Mouse (Mus musculus): ENCODE data around the gene Gm13277. TPM values are rescaled to one million over a fixed set of nuclear protein-coding genes. Genes with fewer than 3 reads are reported as not detected.
A peak's percentile ranks its signal among the peaks of the same experiment; 100 is the strongest.
"Not testable (repeated sequence)": the region's sequence is repeated elsewhere in the genome, so short reads cannot be mapped to it uniquely, and the experiment has no call there.

Gm13277 gene
- not detected for total RNA-seq (2022)

DNA sequence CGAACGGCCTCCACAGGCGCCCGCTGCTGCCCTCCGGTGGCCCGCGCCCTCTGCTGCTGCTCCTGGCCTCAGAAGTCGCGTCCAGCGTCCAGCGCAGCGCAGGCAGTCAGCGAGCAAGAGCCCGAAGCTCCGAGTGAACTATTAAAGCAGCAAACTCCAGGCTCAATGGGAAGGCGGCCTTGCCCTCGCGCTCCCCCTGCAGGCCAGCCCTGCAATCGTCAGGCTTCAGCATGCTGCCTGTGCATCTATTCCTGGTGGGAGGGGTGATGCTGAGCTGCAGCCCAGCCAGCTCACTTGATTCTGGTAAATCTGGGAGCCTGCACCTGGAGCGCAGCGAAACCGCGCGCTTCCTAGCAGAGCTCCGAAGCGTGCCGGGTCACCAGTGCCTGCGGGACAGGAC lies at the start of gene Gm13277:
Gene Gm13277 (plus strand): TSS at position 231 of the 400 bp plus-strand sequence.
- DNase-seq, result peak; percentile 65

DNA sequence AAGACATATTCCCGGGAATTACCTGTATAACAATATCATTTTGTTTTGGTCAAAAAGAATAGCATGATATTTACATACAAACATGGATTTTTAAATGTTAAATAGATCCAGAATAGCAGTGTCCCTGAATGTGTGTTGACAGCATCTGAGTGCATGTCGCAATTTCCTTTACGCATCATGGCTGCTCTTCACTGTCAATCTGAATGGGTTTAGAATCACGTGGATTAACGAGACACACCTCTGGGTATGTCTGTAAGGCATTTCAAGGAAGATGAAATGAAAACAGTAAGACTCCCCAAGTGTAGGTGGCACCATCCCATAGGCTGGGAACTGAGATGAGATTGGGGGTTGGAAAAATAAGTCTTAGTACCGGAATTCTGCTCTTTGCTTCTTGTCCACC lies 49.4 kb upstream of the Gm13277 start:
- no peak for DNase-seq

DNA sequence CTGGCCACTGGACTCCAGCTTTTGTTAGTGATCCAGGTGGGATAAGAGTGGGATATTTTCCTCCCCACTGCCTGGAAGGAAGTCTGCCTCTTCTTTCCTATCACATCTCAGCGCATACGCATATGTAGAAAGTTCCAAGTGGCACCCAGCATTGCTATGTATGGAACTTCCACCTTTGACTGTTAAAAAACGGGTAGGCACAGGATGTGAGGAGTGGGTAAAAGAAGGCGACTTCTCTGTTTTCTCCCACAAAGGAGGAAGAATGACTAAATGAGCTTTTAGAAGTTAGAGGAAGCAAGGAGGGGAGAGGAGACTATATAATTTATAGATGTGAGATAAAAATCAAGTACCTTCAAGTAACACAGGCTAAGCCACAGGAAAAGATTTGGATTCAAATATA lies 47.0 kb upstream of the Gm13277 start:
- DNase-seq, result no peak

DNA sequence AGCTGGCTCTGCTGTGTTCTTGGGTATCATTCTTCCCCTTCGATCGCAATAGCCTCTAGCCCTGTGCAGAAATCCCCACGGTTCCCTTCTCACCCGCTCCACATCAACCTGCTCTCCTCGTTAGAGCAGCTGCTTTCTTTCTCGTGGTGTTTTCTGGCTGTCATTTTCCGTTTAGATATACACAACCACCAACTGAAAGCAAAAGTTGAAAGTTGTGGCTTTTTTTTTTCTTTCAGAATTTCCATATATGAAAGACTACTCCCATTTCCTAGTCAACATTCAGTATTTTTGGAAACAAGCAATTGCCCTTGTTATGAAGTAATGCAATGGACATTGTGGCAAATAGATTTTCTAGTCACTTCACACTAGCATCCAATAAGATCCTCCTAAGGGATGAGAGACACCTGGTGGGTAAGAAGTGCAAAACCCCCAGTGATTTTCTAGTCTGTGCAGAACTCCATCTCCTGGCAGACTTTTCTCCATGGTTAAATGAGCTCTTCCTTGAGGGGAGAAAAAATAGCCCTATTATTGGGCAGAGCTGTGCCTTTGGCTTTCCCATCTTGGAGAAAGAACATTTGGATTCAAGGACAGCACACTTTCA lies 45.6 kb upstream of the Gm13277 start:
- DNase-seq, result no peak

DNA sequence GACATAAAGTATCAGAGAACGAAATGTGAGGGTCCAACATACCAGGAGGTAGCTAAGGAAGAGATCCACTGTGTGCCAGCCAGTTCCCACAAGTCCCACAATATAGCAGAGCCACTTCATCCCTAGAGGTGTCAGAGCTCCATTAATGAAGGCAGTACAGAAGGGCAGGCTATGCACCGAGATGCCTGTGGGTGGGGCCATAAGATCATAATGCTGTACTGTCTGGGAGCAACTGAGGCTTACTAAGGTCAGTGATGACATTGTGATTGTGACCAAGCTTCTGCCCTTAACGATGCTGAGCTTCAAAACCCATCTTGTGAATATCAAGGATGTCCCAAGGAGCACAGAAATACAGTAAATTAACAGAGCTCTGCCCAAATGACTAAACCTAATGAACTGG lies 44.2 kb upstream of the Gm13277 start:
- DNase-seq, result no peak

DNA sequence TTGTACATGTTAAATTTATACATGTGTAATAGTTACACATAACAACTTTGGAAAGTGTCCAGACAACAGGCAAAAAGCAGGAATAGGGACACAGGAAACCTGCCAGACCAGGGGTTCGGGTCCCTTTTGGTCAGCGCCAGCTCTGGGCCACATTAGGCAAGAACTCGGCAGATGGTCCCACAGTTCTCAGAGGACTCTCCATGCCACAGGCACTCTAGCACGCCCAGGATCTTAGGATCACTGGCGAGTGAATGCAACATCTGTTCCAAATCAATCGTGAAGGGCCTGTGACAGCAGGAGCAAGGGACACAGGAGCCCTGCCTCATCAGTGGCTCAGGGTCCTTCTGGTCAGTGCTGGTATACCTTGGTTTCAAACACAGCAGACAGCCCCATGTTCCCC lies 38.5 kb upstream of the Gm13277 start:
- DNase-seq, result no peak

DNA sequence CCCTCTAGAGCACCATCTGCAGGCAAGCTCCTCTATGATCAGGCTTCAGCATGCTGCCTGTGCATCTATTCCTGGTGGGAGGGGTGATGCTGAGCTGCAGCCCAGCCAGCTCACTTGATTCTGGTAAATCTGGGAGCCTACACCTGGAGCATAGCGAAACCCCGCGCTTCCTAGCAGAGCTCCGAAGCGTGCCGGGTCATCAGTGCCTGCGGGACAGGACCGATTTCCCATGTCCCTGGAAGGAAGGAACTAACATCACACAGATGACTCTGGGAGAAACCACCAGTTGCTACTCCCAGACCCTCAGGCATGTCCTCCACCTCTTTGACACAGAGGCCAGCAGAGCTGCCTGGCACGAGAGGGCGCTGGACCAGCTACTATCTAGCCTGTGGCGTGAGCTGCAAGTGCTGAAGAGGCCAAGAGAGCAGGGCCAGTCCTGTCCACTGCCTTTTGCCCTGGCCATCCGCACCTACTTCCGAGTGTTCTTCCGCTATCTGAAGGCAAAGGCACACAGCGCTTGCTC lies 33.6 kb upstream of the Gm13277 start, which contains the start of gene Gm13271:
Gene Gm13271 (plus strand): TSS at position 51 of the 523 bp plus-strand sequence.
- DNase-seq, result peak; percentile 75

DNA sequence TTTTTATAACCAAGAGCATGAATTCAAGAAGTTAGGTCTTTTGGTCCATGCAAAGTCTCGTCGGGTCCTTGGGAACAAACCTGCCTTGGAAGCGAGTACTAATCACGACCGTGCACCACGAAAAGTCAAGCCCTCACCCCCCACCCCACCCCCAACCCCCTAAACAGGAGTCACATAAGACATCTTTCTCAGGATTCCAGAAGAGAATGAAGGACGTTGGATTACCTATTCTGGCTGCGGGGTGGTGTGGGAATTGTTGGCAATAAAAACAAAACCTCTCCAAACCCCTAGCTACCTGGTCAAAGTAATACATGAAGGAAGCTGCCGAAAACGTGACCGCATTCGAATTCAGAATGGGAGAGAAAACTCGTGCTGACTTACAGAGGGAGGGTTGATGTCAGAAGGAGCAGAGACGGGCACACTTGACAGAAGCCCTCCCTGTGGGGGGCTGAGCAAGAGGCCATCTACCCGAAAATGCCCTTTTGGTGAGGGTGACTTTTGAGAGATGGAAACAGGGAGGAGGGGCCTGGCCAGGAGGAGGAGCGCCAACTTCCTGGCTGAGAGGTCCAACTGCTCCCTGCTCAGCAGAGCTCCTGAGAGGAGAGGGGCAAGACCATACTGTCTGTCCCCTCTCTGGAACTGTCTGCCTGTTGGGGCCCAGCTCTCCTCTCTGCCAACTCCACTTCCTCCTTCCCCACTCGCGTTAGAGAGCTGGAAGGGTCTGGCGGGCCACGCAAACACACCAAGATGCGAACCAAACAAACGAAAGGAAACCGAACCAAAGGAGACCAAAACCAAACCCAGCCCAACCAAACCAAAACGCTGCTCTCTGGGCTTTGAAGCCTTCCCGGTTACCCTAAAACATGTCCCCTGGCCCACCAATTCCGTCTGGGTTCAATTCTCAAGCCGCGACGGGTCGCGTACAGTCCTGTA lies 31.6 kb upstream of the Gm13277 start:
- DNase-seq, result not testable (repeated sequence)

DNA sequence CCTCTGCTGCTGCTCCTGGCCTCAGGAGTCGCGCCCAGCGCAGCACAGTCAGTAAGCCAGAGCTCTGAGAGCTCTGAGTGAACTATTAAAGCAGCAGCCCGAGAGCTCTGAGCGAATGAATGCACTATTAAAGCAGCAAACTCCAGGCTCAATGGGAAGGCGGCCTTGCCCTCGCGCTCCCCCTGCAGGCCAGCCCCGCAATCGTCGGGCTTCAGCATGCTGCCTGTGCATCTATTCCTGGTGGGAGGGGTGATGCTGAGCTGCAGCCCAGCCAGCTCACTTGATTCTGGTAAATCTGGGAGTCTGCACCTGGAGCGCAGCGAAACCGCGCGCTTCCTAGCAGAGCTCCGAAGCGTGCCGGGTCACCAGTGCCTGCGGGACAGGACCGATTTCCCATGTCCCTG lies 30.8 kb upstream of the Gm13277 start:
- DNase-seq, result peak; percentile 89

DNA sequence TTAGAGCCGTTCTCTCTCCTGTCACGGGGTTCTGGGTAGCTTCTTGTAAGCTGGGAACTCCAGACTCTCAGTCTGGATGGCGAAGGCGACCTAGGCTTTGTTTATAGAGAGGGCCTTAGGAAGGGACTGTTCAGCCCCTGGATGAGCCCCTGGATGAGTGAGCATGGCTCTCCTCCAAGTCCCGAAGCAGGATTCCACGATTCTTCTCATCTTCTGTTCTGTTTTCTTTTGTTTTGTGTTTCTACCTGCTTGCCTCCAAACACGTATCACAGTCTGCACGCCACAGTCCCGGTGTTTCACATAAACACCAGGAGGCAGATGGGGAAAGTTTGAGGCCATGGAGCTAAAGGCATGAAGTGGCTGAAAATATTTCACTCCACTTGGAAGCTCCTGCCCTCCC lies 29.7 kb upstream of the Gm13277 start:
- DNase-seq, result not testable (repeated sequence)

DNA sequence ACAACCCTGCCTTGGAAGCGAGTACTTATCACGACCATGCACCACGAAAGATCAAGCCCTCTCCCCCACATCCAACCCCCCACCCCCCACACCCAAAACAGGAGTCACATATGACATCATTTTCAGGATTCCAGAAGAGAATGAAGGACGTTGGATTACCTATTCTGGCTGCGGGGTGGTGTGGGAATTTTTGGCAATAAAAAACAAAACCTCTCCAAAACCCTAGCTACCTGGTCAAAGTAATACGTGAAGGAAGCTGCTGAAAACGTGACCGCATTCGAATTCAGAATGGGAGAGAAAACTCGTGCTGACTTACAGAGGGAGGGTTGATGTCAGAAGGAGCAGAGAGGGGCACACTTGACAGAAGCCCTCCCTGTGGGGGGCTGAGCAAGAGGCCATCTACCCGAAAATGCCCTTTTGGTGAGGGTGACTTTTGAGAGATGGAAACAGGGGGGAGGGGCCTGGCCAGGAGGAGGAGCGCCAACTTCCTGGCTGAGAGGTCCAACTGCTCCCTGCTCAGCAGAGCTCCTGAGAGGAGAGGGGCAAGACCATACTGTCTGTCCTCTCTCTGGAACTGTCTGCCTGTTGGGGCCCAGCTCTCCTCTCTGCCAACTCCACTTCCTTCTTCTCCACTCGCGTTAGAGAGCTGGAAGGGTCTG lies 28.7 kb upstream of the Gm13277 start, which contains the start of gene Gm13283:
Gene Gm13283 (plus strand): TSS at position 510 of the 659 bp plus-strand sequence.
- DNase-seq, result not testable (repeated sequence)

DNA sequence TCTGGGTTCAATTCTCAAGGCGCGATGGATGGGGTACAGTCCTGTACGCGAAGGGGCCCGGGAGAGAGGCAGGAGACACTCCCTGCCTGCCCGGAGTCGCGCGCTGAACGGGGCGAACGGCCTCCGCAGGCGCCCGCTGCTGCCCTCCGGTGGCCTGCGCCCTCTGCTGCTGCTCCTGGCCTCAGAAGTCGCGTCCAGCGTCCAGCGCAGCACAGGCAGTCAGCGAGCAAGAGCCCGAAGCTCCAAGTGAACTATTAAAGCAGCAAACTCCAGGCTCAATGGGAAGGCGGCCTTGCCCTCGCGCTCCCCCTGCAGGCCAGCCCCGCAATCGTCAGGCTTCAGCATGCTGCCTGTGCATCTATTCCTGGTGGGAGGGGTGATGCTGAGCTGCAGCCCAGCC lies 28.0 kb upstream of the Gm13277 start:
- peak; percentile 78 for DNase-seq

DNA sequence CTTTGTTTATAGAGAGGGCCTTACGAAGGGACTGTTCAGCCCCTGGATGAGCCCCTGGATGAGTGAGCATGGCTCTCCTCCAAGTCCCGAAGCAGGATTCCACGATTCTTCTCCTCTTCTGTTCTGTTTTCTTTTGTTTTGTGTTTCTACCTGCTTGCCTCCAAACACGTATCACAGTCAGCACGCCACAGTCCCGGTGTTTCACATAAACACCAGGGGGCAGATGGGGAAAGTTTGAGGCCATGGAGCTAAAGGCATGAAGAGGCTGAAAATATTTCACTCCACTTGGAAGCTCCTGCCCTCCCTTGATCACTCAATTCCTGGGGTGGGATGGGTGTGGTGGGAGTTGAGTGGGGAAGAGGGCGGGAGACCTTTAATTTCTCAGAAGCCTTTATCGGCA lies 26.7 kb upstream of the Gm13277 start:
- DNase-seq, result peak; percentile 69

DNA sequence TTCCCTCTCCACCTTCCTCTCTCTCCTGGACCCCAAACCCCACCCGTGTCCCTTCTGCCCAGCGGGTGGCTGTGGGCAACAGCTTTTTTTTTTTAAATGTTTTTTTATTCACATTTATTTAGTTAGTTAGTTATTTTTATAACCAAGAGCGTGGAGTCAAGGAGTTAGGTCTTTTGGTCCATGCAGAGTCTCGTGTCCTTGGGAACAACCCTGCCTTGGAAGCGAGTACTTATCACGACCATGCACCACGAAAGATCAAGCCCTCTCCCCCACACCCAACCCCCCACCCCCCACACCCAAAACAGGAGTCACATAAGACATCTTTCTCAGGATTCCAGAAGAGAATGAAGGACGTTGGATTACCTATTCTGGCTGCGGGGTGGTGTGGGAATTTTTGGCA lies 26.1 kb upstream of the Gm13277 start:
- DNase-seq, result not testable (repeated sequence)

DNA sequence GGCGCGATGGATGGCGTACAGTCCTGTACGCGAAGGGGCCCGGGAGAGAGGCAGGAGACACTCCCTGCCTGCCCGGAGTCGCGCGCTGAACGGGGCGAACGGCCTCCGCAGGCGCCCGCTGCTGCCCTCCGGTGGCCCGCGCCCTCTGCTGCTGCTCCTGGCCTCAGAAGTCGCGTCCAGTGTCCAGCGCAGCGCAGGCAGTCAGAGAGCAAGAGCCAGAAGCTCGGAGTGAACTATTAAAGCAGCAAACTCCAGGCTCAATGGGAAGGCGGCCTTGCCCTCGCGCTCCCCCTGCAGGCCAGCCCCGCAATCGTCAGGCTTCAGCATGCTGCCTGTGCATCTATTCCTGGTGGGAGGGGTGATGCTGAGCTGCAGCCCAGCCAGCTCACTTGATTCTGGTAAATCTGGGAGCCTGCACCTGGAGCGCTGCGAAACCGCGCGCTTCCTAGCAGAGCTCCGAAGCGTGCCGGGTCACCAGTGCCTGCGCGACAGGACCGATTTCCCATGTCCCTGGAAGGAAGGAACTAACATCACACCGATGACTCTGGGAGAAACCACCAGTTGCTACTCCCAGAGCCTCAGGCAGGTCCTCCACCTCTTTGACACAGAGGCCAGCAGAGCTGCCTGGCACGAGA lies 24.9 kb upstream of the Gm13277 start:
- DNase-seq, result peak; percentile 68

DNA sequence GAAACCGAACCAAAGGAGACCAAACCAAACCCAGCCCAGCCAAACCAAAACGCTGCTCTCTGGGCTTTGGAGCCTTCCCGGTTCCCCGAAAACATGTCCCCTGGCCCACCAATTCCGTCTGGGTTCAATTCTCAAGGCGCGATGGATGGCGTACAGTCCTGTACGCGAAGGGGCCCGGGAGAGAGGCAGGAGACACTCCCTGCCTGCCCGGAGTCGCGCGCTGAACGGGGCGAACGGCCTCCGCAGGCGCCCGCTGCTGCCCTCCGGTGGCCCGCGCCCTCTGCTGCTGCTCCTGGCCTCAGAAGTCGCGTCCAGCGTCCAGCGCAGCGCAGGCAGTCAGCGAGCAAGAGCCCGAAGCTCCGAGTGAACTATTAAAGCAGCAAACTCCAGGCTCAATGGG lies 14.9 kb upstream of the Gm13277 start, which contains the start of gene Gm13290:
Gene Gm13290 (plus strand): TSS at position 301 of the 400 bp plus-strand sequence.
- not testable (repeated sequence) for DNase-seq

DNA sequence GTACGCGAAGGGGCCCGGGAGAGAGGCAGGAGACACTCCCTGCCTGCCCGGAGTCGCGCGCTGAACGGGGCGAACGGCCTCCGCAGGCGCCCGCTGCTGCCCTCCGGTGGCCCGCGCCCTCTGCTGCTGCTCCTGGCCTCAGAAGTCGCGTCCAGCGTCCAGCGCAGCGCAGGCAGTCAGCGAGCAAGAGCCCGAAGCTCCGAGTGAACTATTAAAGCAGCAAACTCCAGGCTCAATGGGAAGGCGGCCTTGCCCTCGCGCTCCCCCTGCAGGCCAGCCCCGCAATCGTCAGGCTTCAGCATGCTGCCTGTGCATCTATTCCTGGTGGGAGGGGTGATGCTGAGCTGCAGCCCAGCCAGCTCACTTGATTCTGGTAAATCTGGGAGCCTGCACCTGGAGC lies 11.8 kb upstream of the Gm13277 start, which contains the start of gene Gm13289:
Gene Gm13289 (plus strand): TSS at position 301 of the 400 bp plus-strand sequence.
- not testable (repeated sequence) for DNase-seq

DNA sequence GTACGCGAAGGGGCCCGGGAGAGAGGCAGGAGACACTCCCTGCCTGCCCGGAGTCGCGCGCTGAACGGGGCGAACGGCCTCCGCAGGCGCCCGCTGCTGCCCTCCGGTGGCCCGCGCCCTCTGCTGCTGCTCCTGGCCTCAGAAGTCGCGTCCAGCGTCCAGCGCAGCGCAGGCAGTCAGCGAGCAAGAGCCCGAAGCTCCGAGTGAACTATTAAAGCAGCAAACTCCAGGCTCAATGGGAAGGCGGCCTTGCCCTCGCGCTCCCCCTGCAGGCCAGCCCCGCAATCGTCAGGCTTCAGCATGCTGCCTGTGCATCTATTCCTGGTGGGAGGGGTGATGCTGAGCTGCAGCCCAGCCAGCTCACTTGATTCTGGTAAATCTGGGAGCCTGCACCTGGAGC lies 8.9 kb upstream of the Gm13277 start, which contains the start of gene Gm13272:
Gene Gm13272 (plus strand): TSS at position 301 of the 400 bp plus-strand sequence.
- DNase-seq, result not testable (repeated sequence)

DNA sequence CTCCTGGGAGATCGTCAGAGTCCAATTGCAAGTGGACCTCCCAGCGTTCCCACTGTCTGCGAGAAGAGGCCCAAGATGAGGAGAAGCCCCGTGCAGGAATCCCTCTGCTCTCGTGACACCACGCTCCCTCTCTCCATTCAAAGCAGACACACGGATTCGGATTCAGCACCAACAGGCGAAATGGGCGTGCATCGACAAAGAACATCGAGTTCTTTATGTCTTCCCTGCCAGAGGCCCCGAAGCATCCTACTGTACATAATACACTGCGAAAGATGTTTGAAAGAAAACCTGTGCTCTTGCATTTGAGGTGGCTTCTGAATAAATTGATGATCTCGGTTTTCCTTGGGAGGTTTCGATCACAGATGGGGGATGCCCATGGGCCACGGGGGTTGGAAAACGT lies 8.1 kb upstream of the Gm13277 start:
- DNase-seq, result not testable (repeated sequence)

DNA sequence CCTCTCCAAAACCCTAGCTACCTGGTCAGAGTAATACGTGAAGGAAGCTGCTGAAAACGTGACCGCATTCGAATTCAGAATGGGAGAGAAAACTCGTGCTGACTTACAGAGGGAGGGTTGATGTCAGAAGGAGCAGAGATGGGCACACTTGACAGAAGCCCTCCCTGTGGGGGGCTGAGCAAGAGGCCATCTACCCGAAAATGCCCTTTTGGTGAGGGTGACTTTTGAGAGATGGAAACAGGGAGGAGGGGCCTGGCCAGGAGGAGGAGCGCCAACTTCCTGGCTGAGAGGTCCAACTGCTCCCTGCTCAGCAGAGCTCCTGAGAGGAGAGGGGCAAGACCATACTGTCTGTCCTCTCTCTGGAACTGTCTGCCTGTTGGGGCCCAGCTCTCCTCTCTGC lies 6.6 kb upstream of the Gm13277 start, which contains the start of gene Ifnz:
Gene Ifnz (plus strand): TSS at position 301 of the 400 bp plus-strand sequence.
- DNase-seq, result not testable (repeated sequence)

DNA sequence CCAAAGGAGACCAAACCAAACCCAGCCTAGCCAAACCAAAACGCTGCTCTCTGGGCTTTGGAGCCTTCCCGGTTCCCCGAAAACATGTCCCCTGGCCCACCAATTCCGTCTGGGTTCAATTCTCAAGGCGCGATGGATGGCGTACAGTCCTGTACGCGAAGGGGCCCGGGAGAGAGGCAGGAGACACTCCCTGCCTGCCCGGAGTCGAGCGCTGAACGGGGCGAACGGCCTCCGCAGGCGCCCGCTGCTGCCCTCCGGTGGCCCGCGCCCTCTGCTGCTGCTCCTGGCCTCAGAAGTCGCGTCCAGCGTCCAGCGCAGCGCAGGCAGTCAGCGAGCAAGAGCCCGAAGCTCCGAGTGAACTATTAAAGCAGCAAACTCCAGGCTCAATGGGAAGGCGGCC lies 6.1 kb upstream of the Gm13277 start:
- not testable (repeated sequence) for DNase-seq

DNA sequence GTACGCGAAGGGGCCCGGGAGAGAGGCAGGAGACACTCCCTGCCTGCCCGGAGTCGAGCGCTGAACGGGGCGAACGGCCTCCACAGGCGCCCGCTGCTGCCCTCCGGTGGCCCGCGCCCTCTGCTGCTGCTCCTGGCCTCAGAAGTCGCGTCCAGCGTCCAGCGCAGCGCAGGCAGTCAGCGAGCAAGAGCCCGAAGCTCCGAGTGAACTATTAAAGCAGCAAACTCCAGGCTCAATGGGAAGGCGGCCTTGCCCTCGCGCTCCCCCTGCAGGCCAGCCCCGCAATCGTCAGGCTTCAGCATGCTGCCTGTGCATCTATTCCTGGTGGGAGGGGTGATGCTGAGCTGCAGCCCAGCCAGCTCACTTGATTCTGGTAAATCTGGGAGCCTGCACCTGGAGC lies 3.0 kb upstream of the Gm13277 start, which contains the start of gene Gm13276:
Gene Gm13276 (plus strand): TSS at position 301 of the 400 bp plus-strand sequence.
- DNase-seq, result not testable (repeated sequence)

Measured in adrenal gland, adult 8-10 months (tissue).